ENCODE assay signal across 8 mouse cellular contexts in the genomic region with DNA sequence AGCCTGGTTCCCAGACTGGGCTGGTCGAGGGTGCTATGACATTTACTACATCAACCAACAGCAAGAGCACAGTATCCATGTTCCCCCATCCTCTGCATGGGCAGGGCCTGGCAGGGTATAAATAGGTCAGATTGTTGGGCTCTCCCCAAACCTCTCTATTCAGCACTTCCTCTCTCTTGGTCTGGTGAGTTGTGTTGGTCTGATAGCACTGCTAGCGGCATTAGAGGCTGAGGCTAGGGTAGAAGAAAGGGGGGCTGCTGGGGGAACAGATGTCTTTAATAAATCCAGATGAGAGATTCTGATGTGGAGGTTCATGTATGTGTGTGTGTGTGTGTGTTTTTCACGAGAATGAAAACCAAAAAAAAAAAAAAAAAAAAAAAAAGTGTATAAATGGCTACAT. TPM values are rescaled to one million over a fixed set of nuclear protein-coding genes. Genes with fewer than 3 reads are reported as not detected.
DNase-seq lines count a peak whose midpoint lies in the region; ATAC-seq and TF ChIP-seq lines count a peak whose summit lies in the region.

A gene (plus strand): TSS at position 149 of the 400 bp plus-strand sequence.

- H3K4me2 ChIP-seq in stomach, postnatal 0 days (replicated peaks; ENCODE audit: low read depth) = no peak within 1 kb of the TSS
- no peak within 1 kb of the TSS for H3K4me2 ChIP-seq in midbrain, embryonic 14.5 days (ENCODE audit: low read length)

- WGBS in heart, embryonic 10.5 days = 47% methylated on average over 3 of the region's 3 CpGs
- WGBS in embryonic facial prominence, embryonic 10.5 days = 42% methylated on average over 3 of the region's 3 CpGs
- 32% methylated on average over 3 of the region's 3 CpGs for WGBS in stomach, postnatal 0 days
- 79% methylated on average over 3 of the region's 3 CpGs for WGBS in midbrain, embryonic 14.5 days

- ATAC-seq in stomach, postnatal 0 days (ENCODE audit: low FRiP score, low TSS enrichment) = peak; percentile 33; the same call in 1 of the 2 replicates
- no peak for ATAC-seq in midbrain, embryonic 14.5 days (ENCODE audit: low FRiP score, low TSS enrichment)

- H3K4me1 ChIP-seq in heart, embryonic 10.5 days = 0 out of 2 replicates have a peak, but pooled peaks cover 15% of the 10 kb centered on the region
- H3K4me1 ChIP-seq in embryonic facial prominence, embryonic 10.5 days = peaks cover 46% of the 10 kb centered on the region
- H3K4me1 ChIP-seq in stomach, postnatal 0 days (replicated peaks; ENCODE audit: control insufficient read depth, insufficient read depth) = peaks cover 17% of the 10 kb centered on the region
- H3K4me1 ChIP-seq in midbrain, embryonic 14.5 days (ENCODE audit: control insufficient read depth, insufficient read depth, low read length) = no peaks in the 10 kb centered on the region

- H3K4me3 ChIP-seq in heart, embryonic 10.5 days = no peak within 1 kb of the TSS
- no peak within 1 kb of the TSS for H3K4me3 ChIP-seq in embryonic facial prominence, embryonic 10.5 days
- H3K4me3 ChIP-seq in stomach, postnatal 0 days (ENCODE audit: low read depth, low read length) = no peak within 1 kb of the TSS
- no peak within 1 kb of the TSS for H3K4me3 ChIP-seq in midbrain, embryonic 14.5 days (replicated peaks; ENCODE audit: low read depth, low read length)

- no peak for TF ChIP-seq CTCF in stomach, postnatal 0 days (IDR thresholded peaks at IDR 0.05; ENCODE audit: low read depth)

- no peak for DNase-seq in heart, embryonic 10.5 days (ENCODE audit: low spot score)
- DNase-seq in heart, postnatal 4 days = no peak
- DNase-seq in 416B (ENCODE audit: low read depth) = peak; percentile 92
- no peak for DNase-seq in embryonic facial prominence, embryonic 10.5 days (ENCODE audit: low spot score)
- DNase-seq in heart, postnatal 14 days = no peak
- no peak for DNase-seq in stomach, postnatal 0 days (ENCODE audit: low spot score)
- DNase-seq in left cerebral cortex, postnatal 36 days (ENCODE audit: low spot score in 2 of 2) = no peak
- no peak for DNase-seq in midbrain, embryonic 14.5 days

- TF ChIP-seq EP300 in stomach, postnatal 0 days (optimal IDR thresholded peaks at IDR 0.05) = no peak

- no peaks in the 10 kb centered on the region for H3K9me3 ChIP-seq in heart, embryonic 10.5 days
- no peaks in the 10 kb centered on the region for H3K9me3 ChIP-seq in embryonic facial prominence, embryonic 10.5 days
- H3K9me3 ChIP-seq in stomach, postnatal 0 days (ENCODE audit: control insufficient read depth, low read length) = no peaks in the 10 kb centered on the region
- H3K9me3 ChIP-seq in midbrain, embryonic 14.5 days (ENCODE audit: control insufficient read depth, low read length) = no peaks in the 10 kb centered on the region

- 0 out of 2 replicates have a peak within 1 kb of the TSS, but pooled peaks have one; percentile 13 for H3K27ac ChIP-seq in heart, embryonic 10.5 days
- H3K27ac ChIP-seq in embryonic facial prominence, embryonic 10.5 days (replicated peaks) = peak within 1 kb of the TSS; percentile 75
- peak within 1 kb of the TSS; percentile 90 for H3K27ac ChIP-seq in stomach, postnatal 0 days (replicated peaks)
- H3K27ac ChIP-seq in midbrain, embryonic 14.5 days (replicated peaks; ENCODE audit: low read depth, low read length) = no peak within 1 kb of the TSS

- H3K27me3 ChIP-seq in heart, embryonic 10.5 days (ENCODE audit: insufficient read depth, poor library complexity, severe bottlenecking) = no peaks in the 10 kb centered on the region
- H3K27me3 ChIP-seq in embryonic facial prominence, embryonic 10.5 days (replicated peaks; ENCODE audit: low read depth, poor library complexity, severe bottlenecking) = no peaks in the 10 kb centered on the region
- H3K27me3 ChIP-seq in stomach, postnatal 0 days (ENCODE audit: control insufficient read depth, insufficient read depth, low read length) = no peaks in the 10 kb centered on the region
- no peaks in the 10 kb centered on the region for H3K27me3 ChIP-seq in midbrain, embryonic 14.5 days (ENCODE audit: control insufficient read depth, insufficient read depth, low read length)

- intact Hi-C loops in heart, postnatal 14 days (cut with DNase I) = no loop called here
- intact Hi-C loops in left cerebral cortex, postnatal 36 days (cut with DNase I) = no loop called here

- no peaks in the 10 kb centered on the region for H3K36me3 ChIP-seq in heart, embryonic 10.5 days
- H3K36me3 ChIP-seq in embryonic facial prominence, embryonic 10.5 days (replicated peaks) = no peaks in the 10 kb centered on the region
- no peaks in the 10 kb centered on the region for H3K36me3 ChIP-seq in stomach, postnatal 0 days (ENCODE audit: control insufficient read depth, insufficient read depth, low read length)
- no peaks in the 10 kb centered on the region for H3K36me3 ChIP-seq in midbrain, embryonic 14.5 days (ENCODE audit: control insufficient read depth, insufficient read depth, low read length)

- H3K9ac ChIP-seq in stomach, postnatal 0 days (ENCODE audit: low read length) = no peak within 1 kb of the TSS
- no peak within 1 kb of the TSS for H3K9ac ChIP-seq in midbrain, embryonic 14.5 days (replicated peaks; ENCODE audit: low read length)

RNA-seq across cellular contexts. Expression of the gene that starts here (rescaled TPM):
- polyA plus RNA-seq in heart, embryonic 10.5 days (2016; fragmentation: Nextera tagmentation; extraction: Ambion mirVana) = 0.30 and 0.43 TPM in 2 replicates
- total RNA-seq in heart, postnatal 4 days (2021) = 1 to 10 TPM; 7.6 to 9.5 TPM
- 1.1 TPM in 1 of 2 replicates, not detected in the other for polyA plus RNA-seq in embryonic facial prominence, embryonic 10.5 days (2016; fragmentation: Nextera tagmentation; extraction: Ambion mirVana)
- total RNA-seq in heart, postnatal 14 days (2021) = 10 to 100 TPM; 12.2 to 14.3 TPM
- 12.1 and 17.4 TPM in 2 replicates for polyA plus RNA-seq in stomach, postnatal 0 days (2015; fragmentation: Nextera tagmentation; extraction: Ambion mirVana)
- total RNA-seq in left cerebral cortex, postnatal 36 days (2021) = 1 to 10 TPM; 3.7 to 4.0 TPM
- polyA plus RNA-seq in midbrain, embryonic 14.5 days (2014; fragmentation: Nextera tagmentation; extraction: Ambion mirVana) = 1.5 TPM in 1 of 2 replicates, not detected in the other
